Mouse (Mus musculus) stomach, postnatal 0 days (tissue): Measurements from ENCODE around the gene Zfp575. TPM values are rescaled to one million over a fixed set of nuclear protein-coding genes. Genes with fewer than 3 reads are reported as not detected.

Experiments used
- ATAC-seq: fragments of 200-750 bp; cut with Nextera tagmentation; 2 replicates; pipeline ENCODE4 v1.8.0; 2017; ENCODE audit not compliant: low FRiP score, low TSS enrichment
- DNase-seq: peaks from one replicate; pipeline ENCODE4 v3.0.0-alpha.2; 2016; ENCODE audit warnings: low spot score
- H3K27ac ChIP-seq: fragments of 300-500 bp; sonication (generic); replicated peaks from 2 replicates; pipeline ENCODE4 v1.5.1; 2014; ENCODE audit warnings: mild to moderate bottlenecking, control low read depth
- H3K27me3 ChIP-seq: fragments of 300-500 bp; sonication (generic); 2 replicates; pipeline ENCODE4 v1.6.1; 2014; ENCODE audit warnings: low read length; ENCODE audit not compliant: control insufficient read depth, insufficient read depth
- H3K36me3 ChIP-seq: fragments of 300-500 bp; sonication (generic); 2 replicates; pipeline ENCODE4 v1.6.1; 2014; ENCODE audit warnings: low read length, mixed read lengths; ENCODE audit not compliant: control insufficient read depth, insufficient read depth
- H3K4me1 ChIP-seq: fragments of 300-500 bp; sonication (generic); replicated peaks from 2 replicates; pipeline ENCODE4 v1.6.1; 2014; ENCODE audit warnings: antibody characterized with exemption; ENCODE audit not compliant: control insufficient read depth, insufficient read depth
- H3K4me2 ChIP-seq: fragments of 300-500 bp; sonication (generic); replicated peaks from 2 replicates; pipeline ENCODE4 v1.6.1; 2014; ENCODE audit warnings: low read depth, mild to moderate bottlenecking, control low read depth, moderate library complexity
- H3K4me3 ChIP-seq: fragments of 300-500 bp; sonication (generic); 2 replicates; pipeline ENCODE4 v1.5.1; 2014; ENCODE audit warnings: low read depth, low read length, control low read depth
- H3K9ac ChIP-seq: fragments of 300-500 bp; sonication (generic); 2 replicates; pipeline ENCODE4 v1.6.1; 2014; ENCODE audit warnings: mild to moderate bottlenecking, low read length, control low read depth, mixed read lengths
- H3K9me3 ChIP-seq: fragments of 300-500 bp; sonication (generic); 2 replicates; pipeline ENCODE4 v1.6.1; 2016; ENCODE audit warnings: low read length; ENCODE audit not compliant: control insufficient read depth
- CTCF ChIP-seq: IDR thresholded peaks from 2 replicates; pipeline ENCODE4 v1.5.1; 2016; ENCODE audit warnings: antibody characterized with exemption, low read depth, mild to moderate bottlenecking, moderate library complexity
- EP300 ChIP-seq: optimal IDR thresholded peaks from 2 replicates; pipeline ENCODE3; 2016; ENCODE audit warnings: antibody characterized with exemption
- WGBS: fragments of 180-500 bp; shearing (Covaris S2); extraction: QIAGEN DNeasy Blood & Tissue Kit; methylation state at CpG from one replicate; pipeline ENCODE4 v1.1.7; 2014; 5-methylcytosine and 5-hydroxymethylcytosine counted together
- polyA plus RNA-seq: library from polyadenylated mRNA; unstranded; fragments of >200 nt; fragmentation: Nextera tagmentation; extraction: Ambion mirVana; gene quantifications from 2 replicates; pipeline ENCODE4 v1.2.1, GENCODE M21; 2015

The Zfp575 gene
- polyA plus RNA-seq, 1 experiment from 2014 or later: 3.6 TPM

DNA sequence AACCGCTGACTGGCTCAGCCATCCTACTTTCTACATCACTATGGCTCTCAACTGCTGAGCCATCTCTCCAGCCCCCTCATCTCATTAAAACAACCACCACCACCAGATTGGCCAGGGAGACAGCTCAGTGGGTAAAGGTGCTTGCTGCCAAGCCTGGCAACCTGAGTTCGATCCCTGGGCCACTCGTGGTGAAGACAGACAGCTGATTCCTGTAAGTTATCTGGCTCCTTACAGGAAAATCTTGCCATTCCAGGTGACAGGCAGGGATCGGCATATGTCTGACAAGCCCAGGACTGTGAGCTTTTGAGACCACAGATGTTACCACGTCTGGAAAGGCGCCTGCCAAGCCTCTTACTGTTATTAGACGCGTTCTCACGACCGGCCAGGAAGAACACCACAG lies 9.6 kb downstream of the Zfp575 start:
- no peaks in the 10 kb centered on the region for H3K27me3 ChIP-seq
- H3K4me2 ChIP-seq: no peak overlapping the region
- TF ChIP-seq EP300: no peak
- no peak for TF ChIP-seq CTCF
- no peaks in the 10 kb centered on the region for H3K4me1 ChIP-seq
- WGBS: 93% methylated on average over 10 of the region's 10 CpGs
- H3K4me3 ChIP-seq: no peak overlapping the region
- DNase-seq (no peak), ATAC-seq (no peak)
- H3K36me3 ChIP-seq: no peaks in the 10 kb centered on the region
- no peak overlapping the region for H3K27ac ChIP-seq
- H3K9me3 ChIP-seq: no peaks in the 10 kb centered on the region
- H3K9ac ChIP-seq: no peak overlapping the region

DNA sequence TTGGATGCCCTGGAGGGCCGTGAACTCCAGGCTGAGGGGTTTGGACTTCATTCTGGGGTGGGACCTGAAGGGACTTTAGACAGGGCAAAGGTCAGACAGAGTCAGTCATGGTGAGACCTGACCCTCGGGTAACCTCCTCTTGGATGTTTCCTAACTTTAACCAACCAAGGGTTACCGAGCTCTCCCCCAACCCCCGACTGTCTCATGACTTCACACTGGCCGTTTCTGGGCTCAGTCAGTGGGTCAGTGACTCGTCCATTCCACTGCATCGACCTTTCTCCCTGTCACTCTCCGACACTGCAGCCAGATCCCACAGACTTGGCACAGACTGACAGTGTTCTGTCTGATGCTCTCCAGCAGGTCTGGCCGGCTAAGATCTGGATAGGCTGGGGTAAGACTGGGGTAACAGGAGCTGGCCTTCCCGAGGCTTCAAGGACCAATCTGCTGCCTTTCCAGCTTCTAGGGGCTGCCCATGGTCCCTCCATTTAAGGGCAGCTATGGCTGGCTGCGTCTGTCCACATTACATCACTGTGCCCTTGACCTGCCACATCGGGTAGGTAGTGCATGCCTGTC lies 13.1 kb downstream of the Zfp575 start:
- DNase-seq (no peak), ATAC-seq (no peak)
- WGBS: 53% methylated on average over 12 of the region's 12 CpGs
- Histone ChIP-seq H3K4me2 (no peak overlapping the region), H3K9ac (no peak overlapping the region), H3K4me1 (no peaks in the 10 kb centered on the region), H3K27ac (no peak overlapping the region), H3K4me3 (no peak overlapping the region), H3K9me3 (no peaks in the 10 kb centered on the region), H3K27me3 (no peaks in the 10 kb centered on the region), H3K36me3 (no peaks in the 10 kb centered on the region; the same call in 1 of the 2 replicates)
- no peak for TF ChIP-seq CTCF
- no peak for TF ChIP-seq EP300

DNA sequence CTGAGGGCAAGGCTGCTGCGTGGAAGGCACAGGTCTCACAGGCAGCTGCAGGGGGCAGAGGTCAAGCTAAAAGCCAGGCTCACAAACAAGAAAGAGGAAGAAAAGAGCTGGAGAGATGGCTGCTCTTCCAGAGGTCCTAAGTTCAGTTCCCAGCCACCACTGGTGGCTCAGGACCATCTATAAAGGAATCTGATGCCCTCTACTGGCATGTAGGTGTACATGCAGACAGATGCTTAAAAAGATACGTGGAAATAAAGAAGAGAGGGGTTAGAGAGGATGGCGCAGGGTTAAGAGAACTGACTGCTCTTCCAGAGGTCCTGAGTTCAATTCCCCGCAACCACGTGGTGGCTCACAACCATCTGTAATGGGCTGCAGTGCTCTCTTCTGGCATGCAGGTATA lies 15.0 kb downstream of the Zfp575 start:
- no peak overlapping the region for H3K9ac ChIP-seq
- no peak overlapping the region for H3K27ac ChIP-seq
- DNase-seq (no peak), ATAC-seq (no peak)
- H3K9me3 ChIP-seq: no peaks in the 10 kb centered on the region
- no peaks in the 10 kb centered on the region for H3K4me1 ChIP-seq
- H3K4me3 ChIP-seq: no peak overlapping the region
- no peaks in the 10 kb centered on the region; the same call in none of the 2 replicates for H3K36me3 ChIP-seq
- WGBS: 65% methylated on average over 5 of the region's 5 CpGs
- no peak for TF ChIP-seq EP300
- TF ChIP-seq CTCF: peak; percentile 65
- H3K4me2 ChIP-seq: no peak overlapping the region
- H3K27me3 ChIP-seq: no peaks in the 10 kb centered on the region

DNA sequence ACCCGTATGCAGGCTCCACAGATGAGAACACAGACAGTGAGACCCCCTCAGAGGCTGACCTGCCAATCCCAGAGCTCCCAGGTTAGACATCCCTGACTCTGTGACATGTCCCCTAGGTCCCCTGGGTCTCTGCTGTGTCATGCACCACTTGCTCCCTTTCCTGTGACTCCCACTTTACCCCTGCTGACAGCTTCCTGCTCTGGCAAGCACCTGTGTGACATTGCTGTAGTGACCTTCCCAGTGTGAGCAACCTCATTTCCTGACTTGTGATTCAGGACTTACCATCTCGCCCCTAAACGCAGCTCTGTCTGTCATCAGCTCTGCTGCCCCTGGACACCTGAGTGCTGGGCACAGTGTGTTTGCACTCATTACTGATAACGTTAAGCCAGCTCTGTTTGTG lies 16.4 kb downstream of the Zfp575 start:
- Histone ChIP-seq H3K4me2 (no peak overlapping the region), H3K4me1 (no peaks in the 10 kb centered on the region), H3K36me3 (peaks cover 3% of the 10 kb centered on the region), H3K9me3 (no peaks in the 10 kb centered on the region), H3K27ac (no peak overlapping the region), H3K27me3 (no peaks in the 10 kb centered on the region), H3K4me3 (no peak overlapping the region), H3K9ac (no peak overlapping the region)
- WGBS: 77% methylated on average over 4 of the region's 4 CpGs
- DNase-seq (no peak), ATAC-seq (peak; percentile 49)
- no peak for TF ChIP-seq CTCF
- TF ChIP-seq EP300: no peak

DNA sequence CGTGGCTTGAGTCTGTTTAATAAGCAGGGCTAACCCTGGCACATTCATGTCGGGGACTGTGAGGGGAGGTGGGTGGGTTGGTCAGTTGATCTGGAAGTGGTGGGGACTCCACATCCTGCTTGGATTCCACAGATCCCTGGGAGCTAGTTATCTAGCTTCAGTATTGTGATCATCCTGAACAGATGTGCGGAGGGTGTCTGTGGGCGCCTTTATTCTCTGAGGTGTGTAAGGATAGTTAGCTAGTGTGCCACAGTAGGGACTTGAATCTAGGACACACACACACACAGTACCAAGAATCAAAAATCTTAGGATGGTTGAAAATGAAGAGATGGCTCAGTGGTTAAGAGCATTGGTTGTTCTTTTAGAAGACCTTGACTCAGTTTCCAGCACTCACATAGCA lies 18.9 kb downstream of the Zfp575 start:
- H3K9ac ChIP-seq: no peak overlapping the region
- H3K27ac ChIP-seq: no peak overlapping the region
- WGBS: 84% methylated on average over 4 of the region's 4 CpGs
- H3K4me1 ChIP-seq: no peaks in the 10 kb centered on the region
- TF ChIP-seq EP300 (no peak), CTCF (no peak)
- H3K27me3 ChIP-seq: no peaks in the 10 kb centered on the region
- H3K4me3 ChIP-seq: no peak overlapping the region
- no peak overlapping the region for H3K4me2 ChIP-seq
- DNase-seq: no peak
- peaks cover 3% of the 10 kb centered on the region for H3K36me3 ChIP-seq
- no peak for ATAC-seq
- no peaks in the 10 kb centered on the region for H3K9me3 ChIP-seq

DNA sequence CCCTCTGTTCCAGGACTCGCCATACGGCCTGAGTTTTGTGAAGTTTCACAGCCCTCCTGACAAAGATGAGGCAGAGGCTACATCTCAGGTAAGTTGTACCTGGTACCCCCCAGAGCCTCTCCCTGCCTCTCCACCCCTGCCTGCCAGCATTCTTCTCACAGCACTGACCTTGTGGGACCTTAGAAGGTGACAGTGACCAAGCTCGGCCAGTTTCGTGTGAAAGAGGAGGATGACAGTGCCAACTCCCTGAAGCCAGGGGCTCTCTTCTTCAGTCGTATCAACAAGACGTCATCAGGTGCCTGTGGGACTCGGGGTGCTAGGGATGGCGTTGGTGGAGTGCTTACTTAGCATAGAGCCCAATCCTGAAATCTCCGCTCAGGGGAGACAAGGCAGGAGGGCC lies 21.2 kb downstream of the Zfp575 start:
- no peak for ATAC-seq

More for the DNA sequence above, 21.2 kb downstream of the Zfp575 start:
- H3K4me3 ChIP-seq: no peak overlapping the region
- no peak overlapping the region for H3K27ac ChIP-seq
- 96% methylated on average over 9 of the region's 9 CpGs for WGBS
- no peak overlapping the region for H3K4me2 ChIP-seq
- no peaks in the 10 kb centered on the region for H3K4me1 ChIP-seq
- no peak for DNase-seq
- H3K27me3 ChIP-seq: no peaks in the 10 kb centered on the region
- H3K9ac ChIP-seq: no peak overlapping the region
- peaks cover 3% of the 10 kb centered on the region for H3K36me3 ChIP-seq
- no peaks in the 10 kb centered on the region for H3K9me3 ChIP-seq
- no peak for TF ChIP-seq CTCF
- no peak for TF ChIP-seq EP300
